Comparison of ENCODE assay signal across 29 mouse cellular contexts in the genomic region with DNA sequence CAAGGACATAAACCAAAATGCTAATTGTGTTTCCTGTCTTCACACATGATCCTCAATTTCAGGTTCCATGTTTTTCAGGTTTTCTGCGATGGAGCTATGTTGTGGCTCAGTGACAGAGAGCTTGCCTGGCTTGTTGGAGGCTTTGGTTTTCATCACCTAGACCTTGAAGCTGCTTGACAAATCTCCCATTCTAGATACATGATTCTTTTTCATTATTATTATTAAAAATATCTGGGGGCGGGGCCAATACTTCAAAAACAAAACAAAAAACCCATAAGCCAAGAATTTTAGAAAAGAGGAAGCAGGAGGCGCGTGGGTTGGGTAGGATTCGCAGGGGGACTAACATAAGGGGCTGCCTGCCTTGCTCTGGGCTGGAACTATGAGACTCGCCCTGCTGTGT. TPM values are rescaled to one million over a fixed set of nuclear protein-coding genes. Genes with fewer than 3 reads are reported as not detected.
DNase-seq lines count a peak whose midpoint lies in the region; ATAC-seq and TF ChIP-seq lines count a peak whose summit lies in the region.
"Had no signal": no experiment of that assay in that cellular context is flagged by ENCODE, and none has a peak within 500 bp of the region (broad histone marks: within the 10 kb centered on the region; RNA-seq: fewer than 3 reads in every experiment).

Pla2g2d (plus strand) TSS at position 301 of the 400 bp plus-strand sequence.

- H3K4me3 ChIP-seq in hindbrain, embryonic 10.5 days, result no peak within 1 kb of the TSS
- H3K4me3 ChIP-seq in hindbrain, embryonic 12.5 days, result no peak within 1 kb of the TSS
- H3K4me3 ChIP-seq in layer of hippocampus, adult 2 months, result no peak within 1 kb of the TSS
- H3K4me3 ChIP-seq in spleen, adult 2 months (ENCODE audit: extremely low read depth, insufficient read depth, insufficient read length), result no peak within 1 kb of the TSS
- H3K4me3 ChIP-seq: embryonic facial prominence, embryonic 10.5 days; embryonic facial prominence, embryonic 13.5 days; erythroblast, embryonic 14.5 days; forebrain, embryonic 12.5 days; forebrain, embryonic 15.5 days; heart, adult 2 months; heart, embryonic 10.5 days; heart, embryonic 13.5 days had no signal

- WGBS in hindbrain, embryonic 10.5 days, result 86% methylated on average over 6 of the region's 6 CpGs
- 88% methylated on average over 6 of the region's 6 CpGs for WGBS in hindbrain, embryonic 12.5 days
- 50% methylated on average over 6 of the region's 6 CpGs for WGBS in spleen, adult 2 months

- no peaks in the 10 kb centered on the region for H3K36me3 ChIP-seq in hindbrain, embryonic 10.5 days
- H3K36me3 ChIP-seq in hindbrain, embryonic 12.5 days, result no peaks in the 10 kb centered on the region
- no peaks in the 10 kb centered on the region for H3K36me3 ChIP-seq in spleen, adult 2 months (ENCODE audit: control insufficient read depth, insufficient read depth, low read length)
- H3K36me3 ChIP-seq: embryonic facial prominence, embryonic 10.5 days; embryonic facial prominence, embryonic 13.5 days; forebrain, embryonic 12.5 days; forebrain, embryonic 15.5 days; heart, embryonic 10.5 days; heart, embryonic 13.5 days had no signal

- H3K4me1 ChIP-seq in hindbrain, embryonic 10.5 days (replicated peaks), result peaks cover 21% of the 10 kb centered on the region
- peaks cover 16% of the 10 kb centered on the region for H3K4me1 ChIP-seq in hindbrain, embryonic 12.5 days
- H3K4me1 ChIP-seq in spleen, adult 2 months (ENCODE audit: control insufficient read depth, insufficient read depth, insufficient read length), result no peaks in the 10 kb centered on the region
- H3K4me1 ChIP-seq: heart, embryonic 13.5 days had no signal

- peak within 1 kb of the TSS; percentile 37; the same call in 1 of the 2 replicates for H3K27ac ChIP-seq in hindbrain, embryonic 10.5 days
- H3K27ac ChIP-seq in hindbrain, embryonic 12.5 days, result no peak within 1 kb of the TSS
- peak within 1 kb of the TSS; percentile 76 for H3K27ac ChIP-seq in layer of hippocampus, adult 2 months
- H3K27ac ChIP-seq in spleen, adult 2 months (ENCODE audit: insufficient read depth, low read length), result no peak within 1 kb of the TSS
- H3K27ac ChIP-seq: embryonic facial prominence, embryonic 10.5 days; embryonic facial prominence, embryonic 13.5 days; forebrain, embryonic 12.5 days; forebrain, embryonic 15.5 days; heart, adult 2 months; heart, embryonic 10.5 days; heart, embryonic 13.5 days; hindbrain, postnatal 0 days had no signal

- no peak within 1 kb of the TSS for H3K9ac ChIP-seq in hindbrain, embryonic 12.5 days
- H3K9ac ChIP-seq: embryonic facial prominence, embryonic 13.5 days; forebrain, embryonic 12.5 days; forebrain, embryonic 15.5 days; heart, embryonic 13.5 days had no signal

- no peak for ATAC-seq in hindbrain, embryonic 12.5 days (ENCODE audit: low FRiP score)
- ATAC-seq: activated CD4-positive, CD25-positive, alpha-beta regulatory T cell, adult 4 months; forebrain, embryonic 15.5 days; hindbrain, postnatal 0 days; inflammation-experienced regulatory T-cells, adult 6 months had no signal

- H3K27me3 ChIP-seq in hindbrain, embryonic 10.5 days (ENCODE audit: insufficient read depth, poor library complexity, severe bottlenecking), result no peaks in the 10 kb centered on the region
- H3K27me3 ChIP-seq in hindbrain, embryonic 12.5 days, result no peaks in the 10 kb centered on the region
- H3K27me3 ChIP-seq in spleen, adult 2 months (ENCODE audit: control insufficient read depth, insufficient read depth, low read length), result no peaks in the 10 kb centered on the region
- H3K27me3 ChIP-seq: embryonic facial prominence, embryonic 13.5 days; forebrain, embryonic 12.5 days; forebrain, embryonic 15.5 days had no signal

- H3K4me2 ChIP-seq in hindbrain, embryonic 12.5 days (replicated peaks), result no peak within 1 kb of the TSS
- H3K4me2 ChIP-seq: embryonic facial prominence, embryonic 13.5 days; forebrain, embryonic 12.5 days; forebrain, embryonic 15.5 days; heart, embryonic 13.5 days had no signal

- no peak for TF ChIP-seq CTCF in layer of hippocampus, adult 2 months (conservative IDR thresholded peaks at IDR 0.05)
- TF ChIP-seq CTCF in spleen, adult 2 months (IDR thresholded peaks at IDR 0.05; ENCODE audit: extremely low read depth, insufficient read depth, insufficient read length, insufficient replicate concordance), result no peak

- TF ChIP-seq POLR2A in spleen, adult 2 months (IDR thresholded peaks at IDR 0.05; ENCODE audit: low read depth, low read length), result no peak

- no peaks in the 10 kb centered on the region for H3K9me3 ChIP-seq in hindbrain, embryonic 10.5 days
- H3K9me3 ChIP-seq in hindbrain, embryonic 12.5 days (replicated peaks), result no peaks in the 10 kb centered on the region
- H3K9me3 ChIP-seq: embryonic facial prominence, embryonic 10.5 days; embryonic facial prominence, embryonic 13.5 days; forebrain, embryonic 12.5 days; forebrain, embryonic 15.5 days; heart, embryonic 10.5 days; heart, embryonic 13.5 days had no signal

- DNase-seq in hindbrain, embryonic 10.5 days (ENCODE audit: low spot score), result no peak
- DNase-seq in layer of hippocampus, adult 2 months (ENCODE audit: low spot score in 2 of 2), result no peak
- DNase-seq in layer of hippocampus, adult 8-10 months (ENCODE audit: low spot score in 2 of 2), result no peak
- DNase-seq in spleen, adult 2 months (ENCODE audit: low read depth in 1 of 2, low spot score in 2 of 2), result no peak
- no peak for DNase-seq in spleen, postnatal 10 days (ENCODE audit: low spot score in 2 of 2)
- DNase-seq: adrenal gland, adult 8-10 months; adrenal gland, postnatal 25 days; cerebellum, adult 11-12 months; cerebellum, adult 8-10 months; cerebellum, postnatal 10 days; cerebellum, postnatal 36 days; embryo, embryonic 11 days; gastrocnemius, postnatal 25 days; heart, adult 2 months; heart, postnatal 14 days; heart, postnatal 4 days had no signal

RNA-seq across cellular contexts. Expression of gene Pla2g2d, which starts in this region (rescaled TPM):
- 1.0 and 1.4 TPM in 2 replicates for polyA plus RNA-seq in hindbrain, embryonic 10.5 days (2016; fragmentation: Nextera tagmentation; extraction: Ambion mirVana)
- polyA plus RNA-seq in hindbrain, embryonic 12.5 days (2016; fragmentation: Nextera tagmentation; extraction: Ambion mirVana), result 0.61 and 0.91 TPM in 2 replicates
- total RNA-seq in layer of hippocampus, adult 2 months (2021), result under 1 TPM; 0.23 to 0.64 TPM
- total RNA-seq in layer of hippocampus, adult 8-10 months (2022), result under 1 TPM; 0.23 to 0.62 (median 0.43) TPM
- polyA plus RNA-seq in spleen, adult 2 months (2012; rRNA removed), result 56.9 and 77.6 TPM in 2 replicates
- total RNA-seq: ES-E14; heart, postnatal 4 days had no signal
- polyA plus RNA-seq: erythroblast, embryonic 14.5 days; forebrain, embryonic 12.5 days; forebrain, embryonic 15.5 days; heart, embryonic 13.5 days; heart, embryonic 16.5 days had no signal

Comparison
In these comparisons a context has a peak if more than half of its experiments do, and no peak if none do; other contexts are left out.
1. RNA of gene Pla2g2d (polyA plus RNA-seq): 56.9 to 77.6 TPM in spleen, adult 2 months; 1.0 to 1.4 TPM in hindbrain, embryonic 10.5 days and 0.61 to 0.91 TPM in hindbrain, embryonic 12.5 days; every median in the first group is over 10 times any median in the second.
2. H3K27ac ChIP-seq: peak in hindbrain, embryonic 10.5 days (single experiment) and layer of hippocampus, adult 2 months (single experiment); none in hindbrain, embryonic 12.5 days (single experiment) and spleen, adult 2 months (single experiment).